Mouse (Mus musculus): ENCODE data around the gene Mtln. TPM values are rescaled to one million over a fixed set of nuclear protein-coding genes. Genes with fewer than 3 reads are reported as not detected.

Mtln gene
- polyA plus RNA-seq, 1 experiment from 2014 or later: 30.6 TPM

- Histone ChIP-seq H3K27ac (no peak overlapping the region), H3K36me3 (no peaks in the 10 kb centered on the region), H3K4me1 (peaks cover 20% of the 10 kb centered on the region), H3K27me3 (no peaks in the 10 kb centered on the region), H3K4me3 (no peak overlapping the region), H3K9ac (no peak overlapping the region), H3K9me3 (no peaks in the 10 kb centered on the region), H3K4me2 (no peak overlapping the region)
- 88% methylated on average over 5 of the region's 5 CpGs for WGBS
- ATAC-seq (ENCODE audit: insufficient number of reproducible peaks, insufficient read depth, low FRiP score, low TSS enrichment, low read depth): no peak
Observed at GRCm38 (mm10) chr2:127787226-127787625, 5.1 kb downstream of the Mtln start.

GRCm38 (mm10) chr2:127778451-127778850 lies 13.8 kb downstream of the Mtln start:
- no peak for ATAC-seq (ENCODE audit: insufficient number of reproducible peaks, insufficient read depth, low FRiP score, low TSS enrichment, low read depth)
- no peak overlapping the region for H3K27ac ChIP-seq
- H3K9ac ChIP-seq: no peak overlapping the region
- H3K4me1 ChIP-seq: peaks cover 5% of the 10 kb centered on the region; the same call in 1 of the 2 replicates
- H3K27me3 ChIP-seq: no peaks in the 10 kb centered on the region
- 78% methylated on average over 5 of the region's 5 CpGs for WGBS
- H3K9me3 ChIP-seq: no peaks in the 10 kb centered on the region
- H3K4me2 ChIP-seq: no peak overlapping the region
- peaks cover 34% of the 10 kb centered on the region for H3K36me3 ChIP-seq
- H3K4me3 ChIP-seq: no peak overlapping the region

GRCm38 (mm10) chr2:127775013-127775412 lies 17.3 kb downstream of the Mtln start:
- H3K9me3 ChIP-seq: no peaks in the 10 kb centered on the region
- H3K36me3 ChIP-seq: peaks cover 51% of the 10 kb centered on the region
- no peak overlapping the region for H3K27ac ChIP-seq
- H3K27me3 ChIP-seq: no peaks in the 10 kb centered on the region
- H3K9ac ChIP-seq: no peak overlapping the region
- no peak for ATAC-seq (ENCODE audit: insufficient number of reproducible peaks, insufficient read depth, low FRiP score, low TSS enrichment, low read depth)
- 74% methylated on average over 3 of the region's 3 CpGs for WGBS
- H3K4me3 ChIP-seq: no peak overlapping the region
- peaks cover 5% of the 10 kb centered on the region; the same call in 1 of the 2 replicates for H3K4me1 ChIP-seq
- no peak overlapping the region for H3K4me2 ChIP-seq

GRCm38 (mm10) chr2:127774578-127774941 lies 17.7 kb downstream of the Mtln start:
- no peaks in the 10 kb centered on the region for H3K9me3 ChIP-seq
- no peak overlapping the region for H3K4me3 ChIP-seq
- no peak overlapping the region for H3K27ac ChIP-seq
- peaks cover 52% of the 10 kb centered on the region for H3K36me3 ChIP-seq
- peaks cover 5% of the 10 kb centered on the region; the same call in 1 of the 2 replicates for H3K4me1 ChIP-seq
- H3K4me2 ChIP-seq: no peak overlapping the region
- 9% methylated on average over 1 of the region's 1 CpGs for WGBS
- no peaks in the 10 kb centered on the region for H3K27me3 ChIP-seq
- no peak for ATAC-seq (ENCODE audit: insufficient number of reproducible peaks, insufficient read depth, low FRiP score, low TSS enrichment, low read depth)
- H3K9ac ChIP-seq: no peak overlapping the region

GRCm38 (mm10) chr2:127773938-127774577 lies 18.2 kb downstream of the Mtln start:
- Histone ChIP-seq H3K9ac (peak overlapping the region; percentile 32; the same call in 1 of the 2 replicates), H3K4me2 (no peak overlapping the region), H3K4me3 (no peak overlapping the region), H3K27ac (peak overlapping the region; percentile 33; the same call in 1 of the 2 replicates), H3K4me1 (peaks cover 5% of the 10 kb centered on the region; the same call in 1 of the 2 replicates), H3K27me3 (no peaks in the 10 kb centered on the region), H3K36me3 (peaks cover 52% of the 10 kb centered on the region), H3K9me3 (no peaks in the 10 kb centered on the region)
- no peak for ATAC-seq (ENCODE audit: insufficient number of reproducible peaks, insufficient read depth, low FRiP score, low TSS enrichment, low read depth)
- 33% methylated on average over 15 of the region's 15 CpGs for WGBS

GRCm38 (mm10) chr2:127761587-127761986 lies 30.7 kb downstream of the Mtln start:
- Histone ChIP-seq H3K36me3 (peaks cover 49% of the 10 kb centered on the region), H3K9ac (no peak overlapping the region)

GRCm38 (mm10) chr2:127760429-127761000 lies 31.8 kb downstream of the Mtln start:
- H3K4me3 ChIP-seq: no peak overlapping the region
- H3K9ac ChIP-seq: no peak overlapping the region
- ATAC-seq (ENCODE audit: insufficient number of reproducible peaks, insufficient read depth, low FRiP score, low TSS enrichment, low read depth): no peak
- WGBS: 70% methylated on average over 10 of the region's 10 CpGs
- no peaks in the 10 kb centered on the region for H3K27me3 ChIP-seq
- no peaks in the 10 kb centered on the region for H3K9me3 ChIP-seq
- H3K4me2 ChIP-seq: no peak overlapping the region
- no peaks in the 10 kb centered on the region for H3K4me1 ChIP-seq
- no peak overlapping the region for H3K27ac ChIP-seq
- peaks cover 56% of the 10 kb centered on the region for H3K36me3 ChIP-seq

More at GRCm38 (mm10) chr2:127761587-127761986, 30.7 kb downstream of the Mtln start:
- Histone ChIP-seq H3K27me3 (no peaks in the 10 kb centered on the region), H3K9me3 (no peaks in the 10 kb centered on the region), H3K4me2 (no peak overlapping the region), H3K4me1 (no peaks in the 10 kb centered on the region), H3K27ac (no peak overlapping the region), H3K4me3 (no peak overlapping the region)
- no peak for ATAC-seq (ENCODE audit: insufficient number of reproducible peaks, insufficient read depth, low FRiP score, low TSS enrichment, low read depth)
- WGBS: 88% methylated on average over 5 of the region's 5 CpGs

GRCm38 (mm10) chr2:127760014-127760413 lies 32.3 kb downstream of the Mtln start:
- H3K4me2 ChIP-seq: no peak overlapping the region
- 90% methylated on average over 6 of the region's 6 CpGs for WGBS
- peaks cover 55% of the 10 kb centered on the region for H3K36me3 ChIP-seq
- no peaks in the 10 kb centered on the region for H3K4me1 ChIP-seq
- no peaks in the 10 kb centered on the region for H3K9me3 ChIP-seq
- H3K27ac ChIP-seq: no peak overlapping the region
- H3K4me3 ChIP-seq: no peak overlapping the region
- H3K27me3 ChIP-seq: no peaks in the 10 kb centered on the region
- H3K9ac ChIP-seq: no peak overlapping the region
- ATAC-seq (ENCODE audit: insufficient number of reproducible peaks, insufficient read depth, low FRiP score, low TSS enrichment, low read depth): no peak

- no peak overlapping the region for H3K9ac ChIP-seq
- WGBS: 92% methylated on average over 5 of the region's 5 CpGs
- no peaks in the 10 kb centered on the region for H3K9me3 ChIP-seq
- H3K4me1 ChIP-seq: no peaks in the 10 kb centered on the region
- no peaks in the 10 kb centered on the region for H3K27me3 ChIP-seq
- ATAC-seq (ENCODE audit: insufficient number of reproducible peaks, insufficient read depth, low FRiP score, low TSS enrichment, low read depth): no peak
- no peak overlapping the region for H3K27ac ChIP-seq
- H3K36me3 ChIP-seq: peaks cover 51% of the 10 kb centered on the region
- no peak overlapping the region for H3K4me2 ChIP-seq
- H3K4me3 ChIP-seq: no peak overlapping the region
Observed at GRCm38 (mm10) chr2:127759157-127759880, 33.0 kb downstream of the Mtln start.

GRCm38 (mm10) chr2:127757171-127757570 lies 35.1 kb downstream of the Mtln start:
- Histone ChIP-seq H3K27me3 (no peaks in the 10 kb centered on the region), H3K27ac (no peak overlapping the region), H3K36me3 (peaks cover 40% of the 10 kb centered on the region), H3K4me2 (no peak overlapping the region), H3K4me1 (no peaks in the 10 kb centered on the region), H3K4me3 (no peak overlapping the region), H3K9me3 (no peaks in the 10 kb centered on the region), H3K9ac (no peak overlapping the region)
- no peak for ATAC-seq (ENCODE audit: insufficient number of reproducible peaks, insufficient read depth, low FRiP score, low TSS enrichment, low read depth)
- 44% methylated on average over 8 of the region's 8 CpGs for WGBS

GRCm38 (mm10) chr2:127754113-127754512 lies 38.2 kb downstream of the Mtln start:
- H3K9me3 ChIP-seq: no peaks in the 10 kb centered on the region
- H3K9ac ChIP-seq: no peak overlapping the region
- ATAC-seq (ENCODE audit: insufficient number of reproducible peaks, insufficient read depth, low FRiP score, low TSS enrichment, low read depth): no peak
- H3K4me2 ChIP-seq: no peak overlapping the region
- H3K4me1 ChIP-seq: no peaks in the 10 kb centered on the region
- 90% methylated on average over 4 of the region's 4 CpGs for WGBS
- no peak overlapping the region for H3K4me3 ChIP-seq
- H3K27me3 ChIP-seq: no peaks in the 10 kb centered on the region
- peaks cover 21% of the 10 kb centered on the region for H3K36me3 ChIP-seq
- H3K27ac ChIP-seq: no peak overlapping the region
